Mouse (Mus musculus) stomach, postnatal 0 days (tissue): Measurements from ENCODE around the gene Prkaa2. TPM values are rescaled to one million over a fixed set of nuclear protein-coding genes. Genes with fewer than 3 reads are reported as not detected.
A peak's percentile ranks its signal among the peaks of the same experiment; 100 is the strongest.

Experiments
- ATAC-seq: fragments of 200-750 bp; cut with Nextera tagmentation; 2 replicates; pipeline ENCODE4 v1.8.0; 2017; ENCODE audit not compliant: low FRiP score, low TSS enrichment
- DNase-seq: peaks from one replicate; pipeline ENCODE4 v3.0.0-alpha.2; 2016; ENCODE audit warnings: low spot score
- H3K27ac ChIP-seq: fragments of 300-500 bp; sonication (generic); replicated peaks from 2 replicates; pipeline ENCODE4 v1.5.1; 2014; ENCODE audit warnings: mild to moderate bottlenecking, control low read depth
- H3K27me3 ChIP-seq: fragments of 300-500 bp; sonication (generic); 2 replicates; pipeline ENCODE4 v1.6.1; 2014; ENCODE audit warnings: low read length; ENCODE audit not compliant: control insufficient read depth, insufficient read depth
- H3K36me3 ChIP-seq: fragments of 300-500 bp; sonication (generic); 2 replicates; pipeline ENCODE4 v1.6.1; 2014; ENCODE audit warnings: low read length, mixed read lengths; ENCODE audit not compliant: control insufficient read depth, insufficient read depth
- H3K4me1 ChIP-seq: fragments of 300-500 bp; sonication (generic); replicated peaks from 2 replicates; pipeline ENCODE4 v1.6.1; 2014; ENCODE audit warnings: antibody characterized with exemption; ENCODE audit not compliant: control insufficient read depth, insufficient read depth
- H3K4me2 ChIP-seq: fragments of 300-500 bp; sonication (generic); replicated peaks from 2 replicates; pipeline ENCODE4 v1.6.1; 2014; ENCODE audit warnings: low read depth, mild to moderate bottlenecking, control low read depth, moderate library complexity
- H3K4me3 ChIP-seq: fragments of 300-500 bp; sonication (generic); 2 replicates; pipeline ENCODE4 v1.5.1; 2014; ENCODE audit warnings: low read depth, low read length, control low read depth
- H3K9ac ChIP-seq: fragments of 300-500 bp; sonication (generic); 2 replicates; pipeline ENCODE4 v1.6.1; 2014; ENCODE audit warnings: mild to moderate bottlenecking, low read length, control low read depth, mixed read lengths
- H3K9me3 ChIP-seq: fragments of 300-500 bp; sonication (generic); 2 replicates; pipeline ENCODE4 v1.6.1; 2016; ENCODE audit warnings: low read length; ENCODE audit not compliant: control insufficient read depth
- CTCF ChIP-seq: IDR thresholded peaks from 2 replicates; pipeline ENCODE4 v1.5.1; 2016; ENCODE audit warnings: antibody characterized with exemption, low read depth, mild to moderate bottlenecking, moderate library complexity
- EP300 ChIP-seq: optimal IDR thresholded peaks from 2 replicates; pipeline ENCODE3; 2016; ENCODE audit warnings: antibody characterized with exemption
- WGBS: fragments of 180-500 bp; shearing (Covaris S2); extraction: QIAGEN DNeasy Blood & Tissue Kit; methylation state at CpG from one replicate; pipeline ENCODE4 v1.1.7; 2014; 5-methylcytosine and 5-hydroxymethylcytosine counted together
- polyA plus RNA-seq: library from polyadenylated mRNA; unstranded; fragments of >200 nt; fragmentation: Nextera tagmentation; extraction: Ambion mirVana; gene quantifications from 2 replicates; pipeline ENCODE4 v1.2.1, GENCODE M21; 2015

Gene Prkaa2
- polyA plus RNA-seq, 1 experiment from 2014 or later = 4.5 TPM

DNA sequence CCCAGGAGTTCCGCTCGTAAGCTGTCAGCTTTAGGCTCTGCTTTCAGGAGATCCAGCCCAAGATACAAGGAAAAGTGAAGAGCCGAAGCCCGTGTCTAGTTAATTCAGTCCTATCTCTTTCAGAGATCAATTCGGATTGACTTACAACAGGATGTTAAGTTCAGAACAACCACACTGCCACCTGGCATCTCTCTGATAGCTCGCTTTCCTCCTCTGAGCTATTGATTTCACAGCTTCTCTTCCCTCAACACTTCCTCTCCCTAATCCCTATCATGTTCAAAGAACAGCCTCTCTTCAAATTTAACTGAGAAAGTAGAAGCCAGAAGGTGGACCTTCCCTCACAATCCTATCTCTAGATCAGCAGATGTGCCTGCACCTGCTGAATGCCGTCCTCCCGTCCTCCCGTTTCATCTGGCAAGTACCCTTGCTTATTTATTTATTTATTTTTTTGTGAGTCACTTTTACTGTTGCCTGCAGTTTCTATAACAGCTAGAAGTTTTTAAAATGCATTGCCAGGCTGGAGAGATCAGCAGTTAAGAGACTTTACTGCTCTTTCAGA is 22.1 kb upstream of the Prkaa2 start:
- H3K27me3 ChIP-seq = no peaks in the 10 kb centered on the region
- no peak overlapping the region for H3K9ac ChIP-seq
- DNase-seq = no peak
- ATAC-seq = no peak
- TF ChIP-seq EP300 (no peak), CTCF (no peak)
- no peak overlapping the region for H3K27ac ChIP-seq
- no peak overlapping the region for H3K4me2 ChIP-seq
- H3K9me3 ChIP-seq = no peaks in the 10 kb centered on the region
- no peaks in the 10 kb centered on the region for H3K4me1 ChIP-seq
- H3K36me3 ChIP-seq = no peaks in the 10 kb centered on the region
- no peak overlapping the region for H3K4me3 ChIP-seq
- WGBS = 78% methylated on average over 9 of the region's 9 CpGs

GRCm38 (mm10) chr4:105129212-105129611 is 19.5 kb upstream of the Prkaa2 start:
- Histone ChIP-seq H3K27me3 (no peaks in the 10 kb centered on the region), H3K4me2 (no peak overlapping the region), H3K9me3 (no peaks in the 10 kb centered on the region), H3K4me1 (no peaks in the 10 kb centered on the region), H3K4me3 (no peak overlapping the region), H3K36me3 (no peaks in the 10 kb centered on the region), H3K9ac (no peak overlapping the region), H3K27ac (no peak overlapping the region)
- DNase-seq (no peak), ATAC-seq (no peak)
- 31% methylated on average over 7 of the region's 7 CpGs for WGBS
- no peak for TF ChIP-seq EP300
- TF ChIP-seq CTCF = no peak

DNA sequence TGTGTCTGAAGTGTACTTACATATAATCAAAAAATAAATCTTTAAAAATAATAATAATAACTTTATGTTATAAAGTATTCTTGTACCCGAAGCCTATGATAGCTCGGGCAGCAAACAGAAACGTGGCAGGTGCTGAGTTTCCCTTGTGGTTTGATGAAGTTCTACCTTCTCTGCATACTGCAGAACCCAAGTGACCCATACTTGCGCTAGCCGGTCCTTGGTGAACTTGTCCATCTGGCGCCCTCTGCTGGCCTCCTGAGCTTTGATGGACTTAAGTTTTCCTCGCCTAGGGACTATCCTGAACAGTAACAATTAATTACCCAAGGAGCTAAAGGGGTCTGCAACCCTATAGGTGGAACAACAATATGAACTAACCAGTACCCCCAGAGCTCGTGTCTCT is 12.7 kb upstream of the Prkaa2 start:
- no peaks in the 10 kb centered on the region for H3K9me3 ChIP-seq
- no peak for TF ChIP-seq EP300
- TF ChIP-seq CTCF = peak; percentile 76
- DNase-seq = peak; percentile 86
- H3K4me3 ChIP-seq = no peak overlapping the region
- H3K36me3 ChIP-seq = no peaks in the 10 kb centered on the region
- H3K4me1 ChIP-seq = no peaks in the 10 kb centered on the region
- H3K9ac ChIP-seq = no peak overlapping the region
- WGBS = 47% methylated on average over 7 of the region's 8 CpGs
- no peaks in the 10 kb centered on the region for H3K27me3 ChIP-seq
- H3K4me2 ChIP-seq = no peak overlapping the region
- no peak overlapping the region for H3K27ac ChIP-seq
- ATAC-seq = peak; percentile 65; the same call in 1 of the 2 replicates

- H3K27me3 ChIP-seq = no peaks in the 10 kb centered on the region
- no peak overlapping the region for H3K27ac ChIP-seq
- DNase-seq (no peak), ATAC-seq (no peak)
- H3K36me3 ChIP-seq = no peaks in the 10 kb centered on the region
- H3K4me1 ChIP-seq = no peaks in the 10 kb centered on the region
- WGBS = 78% methylated on average over 6 of the region's 6 CpGs
- no peak overlapping the region for H3K9ac ChIP-seq
- no peak overlapping the region for H3K4me3 ChIP-seq
- H3K9me3 ChIP-seq = no peaks in the 10 kb centered on the region
- H3K4me2 ChIP-seq = no peak overlapping the region
- TF ChIP-seq CTCF (no peak), EP300 (no peak)
Measured at GRCm38 (mm10) chr4:105121081-105121480, 11.4 kb upstream of the Prkaa2 start.

DNA sequence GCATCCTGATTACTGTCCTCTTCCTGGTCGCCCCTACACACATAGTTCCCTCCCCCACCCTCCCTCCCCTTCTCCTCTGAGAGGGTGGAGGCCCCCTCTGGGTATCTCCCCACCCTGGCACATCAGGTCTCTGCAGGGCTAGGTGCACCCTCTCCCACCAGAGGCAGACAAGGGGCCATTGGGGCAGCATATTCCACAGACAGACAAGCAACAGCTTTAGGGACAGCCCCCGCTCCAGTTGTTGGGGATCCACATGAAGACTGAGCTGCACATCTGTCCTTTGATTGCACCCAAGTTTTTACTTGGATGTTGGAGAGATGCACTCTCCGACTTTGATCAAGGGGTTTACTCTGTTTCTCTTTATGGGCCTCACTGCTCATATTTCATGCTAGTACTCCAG is 3.8 kb upstream of the Prkaa2 start:
- H3K27me3 ChIP-seq = no peaks in the 10 kb centered on the region
- no peak overlapping the region for H3K27ac ChIP-seq

DNA sequence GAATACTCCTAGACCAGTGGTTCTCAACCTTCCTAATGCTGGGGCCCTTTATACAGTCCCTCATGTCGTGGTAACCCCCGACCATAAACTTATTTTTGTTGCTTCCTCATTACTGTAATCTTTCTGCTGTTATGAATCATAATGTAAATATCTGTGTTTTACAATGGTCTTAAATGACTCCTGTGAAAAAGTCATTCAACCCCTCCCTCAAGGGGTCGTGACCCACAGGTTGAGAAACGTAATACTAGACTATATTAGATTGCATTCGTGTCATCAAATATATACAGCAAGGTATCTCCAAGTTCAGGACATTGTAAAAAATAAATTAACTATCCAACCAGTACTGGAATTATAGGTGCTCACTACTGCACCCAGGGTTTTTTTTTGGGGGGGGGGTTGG is 3.4 kb upstream of the Prkaa2 start:
- DNase-seq (no peak), ATAC-seq (no peak)
- no peak for TF ChIP-seq EP300
- no peak for TF ChIP-seq CTCF
- no peak overlapping the region for H3K4me3 ChIP-seq
- no peaks in the 10 kb centered on the region for H3K27me3 ChIP-seq
- no peaks in the 10 kb centered on the region for H3K36me3 ChIP-seq
- no peak overlapping the region for H3K9ac ChIP-seq
- 58% methylated on average over 5 of the region's 5 CpGs for WGBS
- no peak overlapping the region for H3K4me2 ChIP-seq
- H3K27ac ChIP-seq = no peak overlapping the region
- no peaks in the 10 kb centered on the region for H3K9me3 ChIP-seq
- 0 out of 2 replicates have a peak, but pooled peaks cover 3% of the 10 kb centered on the region for H3K4me1 ChIP-seq

More for the DNA sequence above, 3.8 kb upstream of the Prkaa2 start:
- ATAC-seq (no peak), DNase-seq (no peak)
- Histone ChIP-seq H3K36me3 (no peaks in the 10 kb centered on the region), H3K9me3 (no peaks in the 10 kb centered on the region), H3K9ac (no peak overlapping the region), H3K4me3 (no peak overlapping the region), H3K4me2 (no peak overlapping the region), H3K4me1 (0 out of 2 replicates have a peak, but pooled peaks cover 3% of the 10 kb centered on the region)
- 83% methylated on average over 3 of the region's 3 CpGs for WGBS
- TF ChIP-seq EP300 = no peak
- TF ChIP-seq CTCF = no peak
